Mouse (Mus musculus): ENCODE measurements around the gene 1810024B03Rik. TPM values are rescaled to one million over a fixed set of nuclear protein-coding genes. Genes with fewer than 3 reads are reported as not detected.
"Not testable (repeated sequence)": the region's sequence is repeated elsewhere in the genome, so short reads cannot be mapped to it uniquely, and the experiment has no call there.

Gene 1810024B03Rik
- total RNA-seq, 1 experiment = 1.8 TPM

- no peak for TF ChIP-seq MAFK (IDR thresholded peaks at IDR 0.05; ENCODE audit: insufficient read depth, low read depth, low read length)
- no peak for TF ChIP-seq ZNF384 (IDR thresholded peaks at IDR 0.05; ENCODE audit: low read depth, low read length)
- no peak for TF ChIP-seq CHD2 (IDR thresholded peaks at IDR 0.05; ENCODE audit: low read depth, low read length)
- no peak for TF ChIP-seq HCFC1 (IDR thresholded peaks at IDR 0.05; ENCODE audit: borderline replicate concordance, insufficient read depth, low read length)
- peak; percentile 64; the same call in 1 of the 2 replicates for TF ChIP-seq ZC3H11A (IDR thresholded peaks at IDR 0.05; ENCODE audit: borderline replicate concordance, low read depth, low read length)
- H3K4me3 ChIP-seq (ENCODE audit: insufficient read depth in 1 of 2, low read depth in 1 of 2, low read length in 2 of 2, poor library complexity in 1 of 2, severe bottlenecking in 1 of 2) = no peak overlapping the region
- H3K27ac ChIP-seq (ENCODE audit: insufficient read depth, low read depth, low read length, poor library complexity, severe bottlenecking) = no peak overlapping the region
- DNase-seq (ENCODE audit: low read depth, low spot score) = peak; percentile 49
- H3K9me3 ChIP-seq (ENCODE audit: control insufficient read depth, insufficient read depth, low read depth, low read length) = no peaks in the 10 kb centered on the region
- in situ Hi-C loops (cut with MboI; ENCODE audit: low sequenced_read_pairs in 2 of 2, unreplicated experiment in 2 of 2) = loop anchor here in 1 of 2 experiments (25.0 kb wide), 1 partner anchor 1432 kb away; no protein-coding TSS in a partner anchor
- H3K9ac ChIP-seq (ENCODE audit: insufficient read depth, low read depth, low read length, poor library complexity, severe bottlenecking) = no peak overlapping the region
- H3K36me3 ChIP-seq (ENCODE audit: control insufficient read depth, insufficient read depth, low read length, poor library complexity, severe bottlenecking) = peaks cover under 1% of the 10 kb centered on the region; the same call in 1 of the 2 replicates
- no peaks in the 10 kb centered on the region for H3K4me1 ChIP-seq (ENCODE audit: control insufficient read depth in 2 of 2, insufficient read depth in 2 of 2, low read length in 2 of 2, poor library complexity in 1 of 2)
Measured at GRCm38 (mm10) chr2:127204932-127205331, 3.1 kb downstream of the 1810024B03Rik start.

GRCm38 (mm10) chr2:127189574-127189973 is 18.5 kb downstream of the 1810024B03Rik start:
- no peak for TF ChIP-seq CHD2 (IDR thresholded peaks at IDR 0.05; ENCODE audit: low read depth, low read length)
- no peak for TF ChIP-seq HCFC1 (IDR thresholded peaks at IDR 0.05; ENCODE audit: borderline replicate concordance, insufficient read depth, low read length)
- no peak for TF ChIP-seq ZC3H11A (IDR thresholded peaks at IDR 0.05; ENCODE audit: borderline replicate concordance, low read depth, low read length)
- no peak for TF ChIP-seq MAFK (IDR thresholded peaks at IDR 0.05; ENCODE audit: insufficient read depth, low read depth, low read length)
- no peak for TF ChIP-seq ZNF384 (IDR thresholded peaks at IDR 0.05; ENCODE audit: low read depth, low read length)
- no peak overlapping the region for H3K9ac ChIP-seq (ENCODE audit: insufficient read depth, low read depth, low read length, poor library complexity, severe bottlenecking)
- no peaks in the 10 kb centered on the region for H3K36me3 ChIP-seq (ENCODE audit: control insufficient read depth, insufficient read depth, low read length, poor library complexity, severe bottlenecking)
- no peaks in the 10 kb centered on the region for H3K4me1 ChIP-seq (ENCODE audit: control insufficient read depth in 2 of 2, insufficient read depth in 2 of 2, low read length in 2 of 2, poor library complexity in 1 of 2)
- no peak overlapping the region for H3K27ac ChIP-seq (ENCODE audit: insufficient read depth, low read depth, low read length, poor library complexity, severe bottlenecking)
- no peaks in the 10 kb centered on the region for H3K9me3 ChIP-seq (ENCODE audit: control insufficient read depth, insufficient read depth, low read depth, low read length)
- H3K4me3 ChIP-seq (ENCODE audit: insufficient read depth in 1 of 2, low read depth in 1 of 2, low read length in 2 of 2, poor library complexity in 1 of 2, severe bottlenecking in 1 of 2) = no peak overlapping the region
- no peak for DNase-seq (ENCODE audit: low read depth, low spot score)
- in situ Hi-C loops (cut with MboI; ENCODE audit: low sequenced_read_pairs in 2 of 2, unreplicated experiment in 2 of 2) = no loop called here

GRCm38 (mm10) chr2:127182598-127183381 is 25.3 kb downstream of the 1810024B03Rik start:
- Histone ChIP-seq H3K27ac (ENCODE audit: insufficient read depth, low read depth, low read length, poor library complexity, severe bottlenecking) (peak overlapping the region; percentile 95), H3K4me3 (ENCODE audit: insufficient read depth in 1 of 2, low read depth in 1 of 2, low read length in 2 of 2, poor library complexity in 1 of 2, severe bottlenecking in 1 of 2) (peak overlapping the region; percentile 82 to 86), H3K4me1 (ENCODE audit: control insufficient read depth in 2 of 2, insufficient read depth in 2 of 2, low read length in 2 of 2, poor library complexity in 1 of 2) (peaks cover 0 to 3% of the 10 kb centered on the region in 2 experiments; a peak in 1 of 4 replicates), H3K9ac (ENCODE audit: insufficient read depth, low read depth, low read length, poor library complexity, severe bottlenecking) (peak overlapping the region; percentile 93), H3K9me3 (ENCODE audit: control insufficient read depth, insufficient read depth, low read depth, low read length) (no peaks in the 10 kb centered on the region), H3K36me3 (ENCODE audit: control insufficient read depth, insufficient read depth, low read length, poor library complexity, severe bottlenecking) (no peaks in the 10 kb centered on the region)
- in situ Hi-C loops (cut with MboI; ENCODE audit: low sequenced_read_pairs in 2 of 2, unreplicated experiment in 2 of 2) = no loop called here
- TF ChIP-seq CHD2 (IDR thresholded peaks at IDR 0.05; ENCODE audit: low read depth, low read length) (peak; percentile 87), ZNF384 (IDR thresholded peaks at IDR 0.05; ENCODE audit: low read depth, low read length) (no peak), HCFC1 (IDR thresholded peaks at IDR 0.05; ENCODE audit: borderline replicate concordance, insufficient read depth, low read length) (peak; percentile 18; the same call in 1 of the 2 replicates)
- peak; percentile 84 for DNase-seq (ENCODE audit: low read depth, low spot score)

- H3K9ac ChIP-seq (ENCODE audit: insufficient read depth, low read depth, low read length, poor library complexity, severe bottlenecking); H3K27ac ChIP-seq (ENCODE audit: insufficient read depth, low read depth, low read length, poor library complexity, severe bottlenecking); H3K4me3 ChIP-seq (ENCODE audit: insufficient read depth in 1 of 2, low read depth in 1 of 2, low read length in 2 of 2, poor library complexity in 1 of 2, severe bottlenecking in 1 of 2); H3K4me1 ChIP-seq (ENCODE audit: control insufficient read depth in 2 of 2, insufficient read depth in 2 of 2, low read length in 2 of 2, poor library complexity in 1 of 2); H3K9me3 ChIP-seq (ENCODE audit: control insufficient read depth, insufficient read depth, low read depth, low read length); H3K36me3 ChIP-seq (ENCODE audit: control insufficient read depth, insufficient read depth, low read length, poor library complexity, severe bottlenecking); in situ Hi-C loops (cut with MboI; ENCODE audit: low sequenced_read_pairs in 2 of 2, unreplicated experiment in 2 of 2); DNase-seq (ENCODE audit: low read depth, low spot score): not testable (repeated sequence)
- TF ChIP-seq ZC3H11A (IDR thresholded peaks at IDR 0.05; ENCODE audit: borderline replicate concordance, low read depth, low read length) = 0 out of 2 replicates have a peak, but pooled peaks have one; percentile 33
Measured at GRCm38 (mm10) chr2:127166261-127166660, 41.8 kb downstream of the 1810024B03Rik start.

Data from ES-E14 (cell line).